Mouse (Mus musculus) embryonic fibroblast, embryonic 13.5 days (primary cell): ENCODE results near the gene Sorbs2.
A peak's percentile ranks its signal among the peaks of the same experiment; 100 is the strongest.

Experiments used
- CTCF ChIP-seq: IDR thresholded peaks from 2 replicates; pipeline ENCODE4 v1.5.1; 2011; ENCODE audit warnings: mild to moderate bottlenecking, control low read depth, low read length, moderate library complexity, borderline replicate concordance; ENCODE audit not compliant: insufficient read depth
- POLR2A ChIP-seq: IDR thresholded peaks from 2 replicates; pipeline ENCODE4 v1.6.1; 2011; ENCODE audit warnings: low read depth, mild to moderate bottlenecking, control low read depth, low read length, moderate library complexity

- TF ChIP-seq CTCF, result peak; percentile 20; the same call in 1 of the 2 replicates
- TF ChIP-seq POLR2A, result no peak
Measured at GRCm38 (mm10) chr8:45796331-45796740, 288.7 kb downstream of the Sorbs2 start.
